Mouse (Mus musculus) heart, adult 2 months (tissue): Measurements from ENCODE around the gene Grin1. TPM values are rescaled to one million over a fixed set of nuclear protein-coding genes. Genes with fewer than 3 reads are reported as not detected.

Experiments used
- DNase-seq, 2 experiments: peaks; one replicate each; pipeline ENCODE4 v3.0.0; 2021
- H3K27ac ChIP-seq: fragments of 200-600 bp; 2 replicates; pipeline ENCODE4 v1.8.1; 2022
- H3K27me3 ChIP-seq: fragments of 200-500 bp; 2 replicates; pipeline ENCODE4 v1.6.1; 2012; ENCODE audit warnings: mild to moderate bottlenecking, low read length, inconsistent platforms, mixed read lengths; ENCODE audit not compliant: control insufficient read depth, insufficient read depth
- H3K36me3 ChIP-seq: fragments of 200-500 bp; 2 replicates; pipeline ENCODE4 v1.6.1; 2012; ENCODE audit warnings: low read length, inconsistent platforms; ENCODE audit not compliant: control insufficient read depth, insufficient read depth
- H3K4me1 ChIP-seq: fragments of 200-500 bp; 2 replicates; pipeline ENCODE4 v1.6.1; 2011; ENCODE audit warnings: low read length; ENCODE audit not compliant: control insufficient read depth, insufficient read depth
- H3K4me3 ChIP-seq: fragments of 200-600 bp; 2 replicates; pipeline ENCODE4 v1.8.1; 2022
- H3K79me2 ChIP-seq: fragments of 200-500 bp; replicated peaks from 2 replicates; pipeline ENCODE4 v1.6.1; 2012; ENCODE audit warnings: mild to moderate bottlenecking, inconsistent platforms, low read length, moderate library complexity, mixed read lengths; ENCODE audit not compliant: control insufficient read depth, insufficient read depth
- H3K9ac ChIP-seq: fragments of 200-500 bp; 2 replicates; pipeline ENCODE4 v1.6.1; 2012; ENCODE audit warnings: low read depth, mild to moderate bottlenecking, control low read depth, inconsistent platforms, low read length, mixed read lengths
- CTCF ChIP-seq: fragments of 200-600 bp; IDR thresholded peaks from 2 replicates; pipeline ENCODE4 v1.8.1; 2022; ENCODE audit warnings: antibody characterized with exemption, mild to moderate bottlenecking, moderate library complexity
- EP300 ChIP-seq: fragments of 200-500 bp; IDR thresholded peaks from 2 replicates; pipeline ENCODE4 v1.6.1; 2011; ENCODE audit warnings: low read depth, low read length, control low read depth; ENCODE audit not compliant: insufficient read depth
- POLR2A ChIP-seq: fragments of 200-500 bp; IDR thresholded peaks from 2 replicates; pipeline ENCODE4 v1.6.1; 2011; ENCODE audit warnings: mild to moderate bottlenecking, low read depth, low read length, control low read depth; ENCODE audit not compliant: insufficient read depth
- WGBS: fragments of 180-500 bp; shearing (Covaris S2); methylation state at CpG from one replicate; pipeline ENCODE4 v1.1.7; 2018; 5-methylcytosine and 5-hydroxymethylcytosine counted together
- intact Hi-C: fragments of 180-260 bp; cut with DNase I; formaldehyde crosslinking; loops from one replicate; pipeline ENCODE4 v1.15.1; 2025
- polyA plus RNA-seq: library from polyadenylated mRNA; depleted of rRNA; stranded (reverse); fragments of >200 nt; gene quantifications from 2 replicates; pipeline ENCODE4 v1.2.3, GENCODE M21; 2012
- total RNA-seq, 2 experiments: library from RNA; stranded (reverse); gene quantifications; 2 replicates each; pipeline ENCODE4 v1.2.3; 2021

Grin1 gene
- total and polyA plus RNA-seq, 3 experiments = 0.41 TPM; not detected in 2

DNA sequence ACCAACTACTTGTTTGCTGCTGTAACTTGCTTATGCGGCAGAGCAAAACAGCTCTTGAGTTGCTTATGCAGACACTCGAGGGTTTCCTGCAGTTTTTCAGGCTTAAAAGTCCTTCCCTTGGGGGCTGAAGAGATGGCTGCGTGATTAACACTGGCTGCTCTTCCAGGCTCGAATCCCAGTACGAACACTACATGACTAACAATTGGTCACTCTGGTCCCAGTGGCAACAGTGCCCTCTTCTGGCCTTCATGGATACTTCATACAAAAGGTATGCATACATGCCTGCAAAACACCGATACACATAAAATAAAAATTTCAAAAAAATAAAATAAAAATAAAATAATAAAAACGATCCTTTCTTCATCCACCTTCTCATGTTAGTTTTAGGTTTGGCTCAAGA is 9.5 kb upstream of the Grin1 start:
- Histone ChIP-seq H3K4me3 (no peak overlapping the region), H3K9ac (no peak overlapping the region), H3K27ac (no peak overlapping the region), H3K4me1 (peaks cover 5% of the 10 kb centered on the region), H3K27me3 (no peaks in the 10 kb centered on the region), H3K79me2 (no peaks in the 10 kb centered on the region), H3K36me3 (no peaks in the 10 kb centered on the region; the same call in 1 of the 2 replicates)
- 36% methylated on average over 7 of the region's 7 CpGs for whole genome bisulfite sequencing
- intact Hi-C loops = no loop called here
- DNase-seq = no peak
- no peak for TF ChIP-seq POLR2A
- peak; percentile 68 for TF ChIP-seq CTCF
- TF ChIP-seq EP300 = no peak

DNA sequence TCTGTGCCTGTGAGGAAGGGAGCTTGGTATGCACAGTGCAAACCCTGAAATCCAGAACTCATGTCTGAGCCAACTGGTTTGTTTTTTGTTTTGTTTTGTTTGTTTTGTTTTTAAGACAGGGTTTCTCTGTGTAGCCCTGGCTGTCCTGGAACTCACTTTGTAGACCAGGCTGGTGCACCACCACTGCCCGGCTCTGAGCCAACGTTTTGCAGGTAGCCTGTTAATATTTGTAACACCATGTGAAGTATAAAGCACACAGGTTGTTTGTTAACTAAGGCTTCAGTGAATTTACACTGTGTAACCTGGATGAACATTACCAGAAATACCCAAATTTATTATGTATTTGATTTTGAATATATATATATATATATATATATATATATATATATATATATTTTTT is 7.0 kb upstream of the Grin1 start:
- H3K27ac ChIP-seq = no peak overlapping the region
- H3K4me3 ChIP-seq = no peak overlapping the region
- no peaks in the 10 kb centered on the region for H3K4me1 ChIP-seq
- no peaks in the 10 kb centered on the region for H3K36me3 ChIP-seq
- no peak for DNase-seq
- no peaks in the 10 kb centered on the region for H3K79me2 ChIP-seq
- TF ChIP-seq POLR2A (no peak), EP300 (no peak), CTCF (no peak)
- intact Hi-C loops = no loop called here
- H3K9ac ChIP-seq = no peak overlapping the region
- 71% methylated on average over 2 of the region's 2 CpGs for WGBS
- H3K27me3 ChIP-seq = no peaks in the 10 kb centered on the region

DNA sequence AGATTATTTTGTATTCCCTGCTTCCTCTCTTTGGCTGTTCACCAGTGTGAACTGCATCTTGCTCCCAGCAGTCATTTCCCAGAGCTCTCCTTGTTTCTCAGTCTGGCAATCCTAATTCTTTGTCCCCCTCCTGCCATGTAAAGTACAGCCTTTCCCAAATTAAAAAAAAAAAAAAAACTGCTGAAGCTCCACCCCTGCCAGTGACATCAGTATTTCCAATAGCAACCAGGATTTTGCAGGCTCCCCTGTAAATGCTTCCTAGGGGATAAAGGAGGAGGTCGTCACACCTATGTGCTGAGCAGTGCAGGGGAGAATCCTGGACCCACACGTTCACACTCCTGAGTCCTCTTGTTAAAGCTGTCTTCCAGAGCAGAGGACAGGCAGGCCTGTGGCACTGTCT is 1.1 kb upstream of the Grin1 start:
- H3K4me3 ChIP-seq = no peak overlapping the region
- peaks cover 3% of the 10 kb centered on the region; the same call in 1 of the 2 replicates for H3K27me3 ChIP-seq
- H3K27ac ChIP-seq = no peak overlapping the region
- no peaks in the 10 kb centered on the region for H3K36me3 ChIP-seq
- H3K9ac ChIP-seq = no peak overlapping the region
- TF ChIP-seq EP300 (no peak), POLR2A (no peak)
- H3K79me2 ChIP-seq = no peaks in the 10 kb centered on the region
- no peak for DNase-seq
- 33% methylated on average over 2 of the region's 2 CpGs for WGBS
- H3K4me1 ChIP-seq = no peaks in the 10 kb centered on the region
- intact Hi-C loops = no loop called here

DNA sequence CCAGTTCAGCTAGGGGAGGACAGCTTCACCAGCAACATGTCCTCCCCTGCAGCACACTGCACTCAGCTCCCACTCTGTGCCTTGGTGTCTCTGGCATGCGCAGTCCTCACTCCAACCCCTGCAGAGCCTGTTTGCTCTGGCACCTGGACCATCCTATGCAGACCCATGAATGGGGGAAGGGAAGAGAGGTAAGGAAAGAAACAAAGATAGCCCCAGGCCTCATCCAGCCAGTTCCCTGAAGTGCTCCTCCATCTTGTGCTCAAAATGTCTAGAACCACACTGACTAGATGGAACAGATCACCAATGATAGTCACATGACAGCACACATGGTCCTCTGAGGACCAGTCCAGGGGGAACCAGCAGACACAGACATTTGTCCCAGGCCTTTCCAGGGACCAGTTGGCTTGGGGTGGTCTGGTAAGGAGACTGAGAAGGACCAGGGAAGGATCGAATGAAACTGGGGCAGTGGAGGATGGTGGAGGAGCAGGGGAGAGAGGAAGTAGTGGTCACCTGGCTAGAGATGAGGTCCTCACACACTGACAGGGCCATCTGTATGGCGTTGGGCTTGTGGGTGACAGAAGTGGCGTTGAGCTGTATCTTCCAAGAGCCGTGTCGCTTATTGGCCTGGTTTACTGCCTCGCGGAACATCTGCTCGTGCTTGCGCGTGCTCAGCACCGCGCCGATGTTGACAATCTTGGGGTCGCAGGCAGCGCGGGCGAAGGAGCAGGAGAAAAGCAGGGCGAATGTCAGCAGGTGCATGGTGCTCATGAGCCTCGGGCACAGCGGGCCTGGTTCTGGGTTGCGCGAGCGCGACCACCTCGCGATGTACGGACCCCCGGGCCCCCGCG is 644 bp downstream of the Grin1 start:
- Histone ChIP-seq H3K27ac (no peak overlapping the region), H3K36me3 (no peaks in the 10 kb centered on the region), H3K79me2 (no peaks in the 10 kb centered on the region), H3K27me3 (peaks cover 3% of the 10 kb centered on the region; the same call in 1 of the 2 replicates), H3K9ac (no peak overlapping the region), H3K4me1 (no peaks in the 10 kb centered on the region), H3K4me3 (no peak overlapping the region)
- WGBS = 10% methylated on average over 31 of the region's 31 CpGs
- intact Hi-C loops = no loop called here
- no peak for DNase-seq
- TF ChIP-seq CTCF = no peak
- TF ChIP-seq EP300 = no peak
- no peak for TF ChIP-seq POLR2A

DNA sequence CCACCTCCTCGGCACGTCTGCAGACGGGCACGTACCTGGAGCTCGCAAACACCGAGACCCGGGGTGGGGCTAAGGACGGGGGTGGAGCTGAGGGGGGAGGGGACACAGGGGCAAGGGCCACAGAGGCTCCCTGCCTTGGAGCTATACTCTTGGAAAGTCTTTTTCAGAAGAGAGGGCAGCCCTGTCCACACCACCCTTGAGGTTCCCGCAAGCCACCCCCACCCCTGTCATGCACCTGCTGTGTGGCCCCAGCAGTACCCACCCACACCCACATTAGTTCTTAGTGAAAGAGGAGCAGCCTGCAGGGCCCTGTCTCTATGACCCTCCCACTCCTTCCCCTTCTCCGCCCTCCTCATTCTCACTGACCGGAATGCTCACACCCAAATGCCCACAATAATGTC is 7.5 kb downstream of the Grin1 start:
- no peak overlapping the region for H3K27ac ChIP-seq
- no peak for TF ChIP-seq EP300
- TF ChIP-seq POLR2A = no peak
- TF ChIP-seq CTCF = no peak
- H3K27me3 ChIP-seq = peaks cover 8% of the 10 kb centered on the region
- H3K79me2 ChIP-seq = no peaks in the 10 kb centered on the region
- no peak overlapping the region for H3K9ac ChIP-seq
- no peaks in the 10 kb centered on the region for H3K36me3 ChIP-seq
- no peak for DNase-seq
- 6% methylated on average over 11 of the region's 11 CpGs for WGBS
- no peak overlapping the region for H3K4me3 ChIP-seq
- no peaks in the 10 kb centered on the region for H3K4me1 ChIP-seq
- intact Hi-C loops = no loop called here

DNA sequence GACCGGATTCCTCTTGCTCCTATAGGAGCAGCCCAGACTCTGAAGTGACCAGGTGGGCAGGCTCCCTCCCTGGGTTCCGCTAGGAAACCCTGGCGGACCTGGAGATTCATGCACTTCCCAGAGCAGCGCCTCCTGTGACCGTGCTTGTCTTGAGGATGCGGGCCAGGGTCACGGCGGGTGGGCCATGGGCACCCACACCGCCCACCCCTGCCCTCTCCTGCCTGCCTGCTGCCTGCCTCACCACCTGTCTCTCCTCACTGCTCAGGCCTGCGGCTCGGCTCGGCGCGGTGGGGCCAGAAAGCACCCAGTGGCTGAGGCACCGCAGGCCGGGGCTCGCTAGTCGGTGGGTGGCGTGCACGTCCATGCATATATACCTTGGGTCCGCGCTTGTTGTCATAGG is 8.0 kb downstream of the Grin1 start:
- TF ChIP-seq POLR2A (no peak), CTCF (no peak), EP300 (no peak)
- H3K36me3 ChIP-seq = no peaks in the 10 kb centered on the region
- H3K27me3 ChIP-seq = peaks cover 8% of the 10 kb centered on the region
- no peaks in the 10 kb centered on the region for H3K4me1 ChIP-seq
- DNase-seq = no peak
- H3K9ac ChIP-seq = 0 out of 2 replicates have a peak overlapping the region, but pooled peaks have one; percentile 17
- 4% methylated on average over 21 of the region's 22 CpGs for WGBS
- no peak overlapping the region for H3K27ac ChIP-seq
- H3K4me3 ChIP-seq = no peak overlapping the region
- no peaks in the 10 kb centered on the region for H3K79me2 ChIP-seq
- intact Hi-C loops = no loop called here
